Mouse (Mus musculus) kidney, embryonic 16.5 days (tissue): ENCODE data around the gene Foxq1. TPM values are rescaled to one million over a fixed set of nuclear protein-coding genes. Genes with fewer than 3 reads are reported as not detected.

Experiments used
- ATAC-seq: fragments of 200-750 bp; cut with Nextera tagmentation; 2 replicates; pipeline ENCODE4 v1.8.0; 2017; ENCODE audit warnings: moderate TSS enrichment; ENCODE audit not compliant: low FRiP score, low TSS enrichment
- H3K27ac ChIP-seq: fragments of 300-500 bp; sonication (generic); 2 replicates; pipeline ENCODE4 v1.5.1; 2014; ENCODE audit warnings: low read length
- H3K27me3 ChIP-seq: fragments of 300-500 bp; sonication (generic); 2 replicates; pipeline ENCODE4 v1.6.1; 2014; ENCODE audit warnings: low read length, control low read depth, mixed read lengths; ENCODE audit not compliant: insufficient read depth
- H3K36me3 ChIP-seq: fragments of 300-500 bp; sonication (generic); 2 replicates; pipeline ENCODE4 v1.6.1; 2014; ENCODE audit warnings: low read length, control low read depth, mixed read lengths; ENCODE audit not compliant: insufficient read depth
- H3K4me1 ChIP-seq: fragments of 300-500 bp; sonication (generic); 2 replicates; pipeline ENCODE4 v1.6.1; 2014; ENCODE audit warnings: low read length, control low read depth, mixed read lengths; ENCODE audit not compliant: insufficient read depth
- H3K4me2 ChIP-seq: fragments of 300-500 bp; sonication (generic); replicated peaks from 2 replicates; pipeline ENCODE4 v1.6.1; 2014; ENCODE audit warnings: low read depth, low read length
- H3K4me3 ChIP-seq: fragments of 300-500 bp; sonication (generic); 2 replicates; pipeline ENCODE4 v1.5.1; 2014; ENCODE audit warnings: mild to moderate bottlenecking, low read length
- H3K9ac ChIP-seq: fragments of 300-500 bp; sonication (generic); replicated peaks from 2 replicates; pipeline ENCODE4 v1.6.1; 2014; ENCODE audit warnings: low read length
- H3K9me3 ChIP-seq: fragments of 300-500 bp; sonication (generic); 2 replicates; pipeline ENCODE4 v1.6.1; 2016; ENCODE audit warnings: low read length, control low read depth
- WGBS: fragments of 180-500 bp; shearing (Covaris S2); extraction: QIAGEN DNeasy Blood & Tissue Kit; methylation state at CpG from one replicate; pipeline ENCODE4 v1.1.7; 2014; 5-methylcytosine and 5-hydroxymethylcytosine counted together
- polyA plus RNA-seq: library from polyadenylated mRNA; unstranded; fragments of >200 nt; fragmentation: Nextera tagmentation; extraction: Ambion mirVana; gene quantifications from 2 replicates; pipeline ENCODE4 v1.2.1, GENCODE M21; 2015

The Foxq1 gene
- polyA plus RNA-seq: 3.6 and 4.4 TPM in 2 replicates

GRCm38 (mm10) chr13:31555834-31556233, at the start of gene Foxq1:
Gene Foxq1 (plus strand): TSS chr13:31556134.
- Histone ChIP-seq H3K4me3 (no peak within 1 kb of the TSS; the same call in 1 of the 2 replicates), H3K4me2 (no peak within 1 kb of the TSS)
- WGBS: 74% methylated on average over 4 of the region's 4 CpGs

GRCm38 (mm10) chr13:31506494-31507167, 49.3 kb upstream of the Foxq1 start:
- Histone ChIP-seq H3K9ac (no peak overlapping the region), H3K36me3 (no peaks in the 10 kb centered on the region), H3K4me2 (no peak overlapping the region), H3K9me3 (no peaks in the 10 kb centered on the region), H3K27ac (no peak overlapping the region), H3K4me1 (no peaks in the 10 kb centered on the region), H3K27me3 (no peaks in the 10 kb centered on the region), H3K4me3 (no peak overlapping the region)
- ATAC-seq: no peak
- 57% methylated on average over 8 of the region's 8 CpGs for WGBS

More at GRCm38 (mm10) chr13:31555834-31556233, at the start of gene Foxq1:
- no peak for ATAC-seq
- Histone ChIP-seq H3K4me1 (peaks cover 31% of the 10 kb centered on the region), H3K27ac (no peak within 1 kb of the TSS), H3K9me3 (no peaks in the 10 kb centered on the region), H3K9ac (no peak within 1 kb of the TSS), H3K27me3 (peaks cover 71% of the 10 kb centered on the region), H3K36me3 (no peaks in the 10 kb centered on the region)

- 86% methylated on average over 7 of the region's 7 CpGs for WGBS
- Histone ChIP-seq H3K4me2 (no peak overlapping the region), H3K36me3 (no peaks in the 10 kb centered on the region), H3K4me1 (no peaks in the 10 kb centered on the region), H3K27me3 (no peaks in the 10 kb centered on the region), H3K9ac (no peak overlapping the region), H3K9me3 (no peaks in the 10 kb centered on the region), H3K27ac (no peak overlapping the region), H3K4me3 (no peak overlapping the region)
- ATAC-seq: no peak
These were observed 40.7 kb upstream of the Foxq1 start for GRCm38 (mm10) chr13:31515261-31515660.

- no peak overlapping the region for H3K27ac ChIP-seq
- no peak overlapping the region for H3K9ac ChIP-seq
- H3K4me2 ChIP-seq: no peak overlapping the region
- no peaks in the 10 kb centered on the region for H3K36me3 ChIP-seq
- no peaks in the 10 kb centered on the region for H3K9me3 ChIP-seq
- 58% methylated on average over 10 of the region's 10 CpGs for WGBS
- H3K27me3 ChIP-seq: no peaks in the 10 kb centered on the region
- H3K4me3 ChIP-seq: no peak overlapping the region
- ATAC-seq: no peak
- no peaks in the 10 kb centered on the region for H3K4me1 ChIP-seq
These were observed 37.5 kb upstream of the Foxq1 start for GRCm38 (mm10) chr13:31518411-31518886.

GRCm38 (mm10) chr13:31518971-31519370, 37.0 kb upstream of the Foxq1 start:
- Histone ChIP-seq H3K36me3 (no peaks in the 10 kb centered on the region), H3K9me3 (no peaks in the 10 kb centered on the region), H3K4me1 (no peaks in the 10 kb centered on the region), H3K4me3 (no peak overlapping the region), H3K27ac (no peak overlapping the region), H3K4me2 (no peak overlapping the region), H3K27me3 (no peaks in the 10 kb centered on the region), H3K9ac (no peak overlapping the region)
- no peak for ATAC-seq
- 85% methylated on average over 9 of the region's 9 CpGs for WGBS

- Histone ChIP-seq H3K27me3 (no peaks in the 10 kb centered on the region), H3K27ac (no peak overlapping the region), H3K4me2 (no peak overlapping the region), H3K9ac (no peak overlapping the region), H3K9me3 (no peaks in the 10 kb centered on the region), H3K4me1 (no peaks in the 10 kb centered on the region), H3K4me3 (no peak overlapping the region), H3K36me3 (no peaks in the 10 kb centered on the region)
- WGBS: 87% methylated on average over 4 of the region's 4 CpGs
- no peak for ATAC-seq
These were observed 31.0 kb upstream of the Foxq1 start for GRCm38 (mm10) chr13:31524976-31525375.

- H3K27ac ChIP-seq: no peak overlapping the region
- 60% methylated on average over 5 of the region's 5 CpGs for WGBS
- no peaks in the 10 kb centered on the region for H3K36me3 ChIP-seq
- H3K4me2 ChIP-seq: no peak overlapping the region
- H3K4me1 ChIP-seq: peaks cover 9% of the 10 kb centered on the region; the same call in 1 of the 2 replicates
- H3K9me3 ChIP-seq: no peaks in the 10 kb centered on the region
- H3K9ac ChIP-seq: no peak overlapping the region
- H3K27me3 ChIP-seq: peaks cover 2% of the 10 kb centered on the region; the same call in 1 of the 2 replicates
- ATAC-seq: no peak
- H3K4me3 ChIP-seq: no peak overlapping the region
These were observed 24.7 kb upstream of the Foxq1 start for GRCm38 (mm10) chr13:31531186-31531585.

- H3K27ac ChIP-seq: no peak overlapping the region
- ATAC-seq: peak; percentile 86
These were observed 24.3 kb upstream of the Foxq1 start for GRCm38 (mm10) chr13:31531651-31532061.

GRCm38 (mm10) chr13:31534726-31535125, 21.2 kb upstream of the Foxq1 start:
- Histone ChIP-seq H3K9ac (no peak overlapping the region), H3K9me3 (no peaks in the 10 kb centered on the region), H3K4me3 (no peak overlapping the region), H3K4me2 (no peak overlapping the region), H3K27ac (no peak overlapping the region), H3K27me3 (peaks cover 2% of the 10 kb centered on the region; the same call in 1 of the 2 replicates), H3K4me1 (peaks cover 9% of the 10 kb centered on the region; the same call in 1 of the 2 replicates), H3K36me3 (no peaks in the 10 kb centered on the region)
- 82% methylated on average over 4 of the region's 4 CpGs for WGBS
- no peak for ATAC-seq

More at GRCm38 (mm10) chr13:31531651-31532061, 24.3 kb upstream of the Foxq1 start:
- WGBS: 11% methylated on average over 8 of the region's 8 CpGs
- Histone ChIP-seq H3K4me3 (no peak overlapping the region), H3K9ac (no peak overlapping the region), H3K4me1 (peaks cover 9% of the 10 kb centered on the region; the same call in 1 of the 2 replicates), H3K4me2 (no peak overlapping the region; the same call in 1 of the 2 replicates), H3K9me3 (no peaks in the 10 kb centered on the region), H3K27me3 (peaks cover 2% of the 10 kb centered on the region; the same call in 1 of the 2 replicates), H3K36me3 (no peaks in the 10 kb centered on the region)

- Histone ChIP-seq H3K4me2 (no peak overlapping the region), H3K9ac (no peak overlapping the region), H3K4me1 (no peaks in the 10 kb centered on the region), H3K27ac (no peak overlapping the region), H3K9me3 (no peaks in the 10 kb centered on the region), H3K27me3 (no peaks in the 10 kb centered on the region), H3K4me3 (no peak overlapping the region), H3K36me3 (no peaks in the 10 kb centered on the region)
- 84% methylated on average over 5 of the region's 5 CpGs for WGBS
- no peak for ATAC-seq
These were observed 12.9 kb upstream of the Foxq1 start for GRCm38 (mm10) chr13:31543021-31543420.
